Mouse (Mus musculus): ENCODE measurements around the gene Cdh13. TPM values are rescaled to one million over a fixed set of nuclear protein-coding genes. Genes with fewer than 3 reads are reported as not detected.
"Not testable (repeated sequence)": the region's sequence is repeated elsewhere in the genome, so short reads cannot be mapped to it uniquely, and the experiment has no call there.

Cdh13 gene
- polyA plus RNA-seq, 1 experiment from 2014 or later, result 18.2 TPM

DNA sequence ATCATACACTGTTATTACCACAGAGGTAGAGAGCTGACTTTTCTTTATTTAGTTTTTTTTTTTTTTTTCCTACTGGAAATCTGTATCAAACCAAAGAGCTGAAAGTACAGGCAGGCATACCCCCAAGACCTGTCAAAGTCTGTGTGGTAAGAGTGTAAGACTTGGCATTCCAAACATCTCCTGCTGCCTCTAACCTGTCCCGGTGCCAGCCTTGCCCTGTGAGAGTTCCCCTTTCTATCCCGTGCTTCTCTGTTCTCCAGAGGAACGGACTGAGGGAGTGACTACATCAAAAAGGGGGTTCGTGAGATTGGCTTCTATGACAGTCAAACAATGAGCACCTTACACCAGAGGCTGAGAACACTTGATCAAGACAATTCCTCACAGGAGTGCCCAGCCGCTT, 458.2 kb downstream of the Cdh13 start:
- Histone ChIP-seq H3K9ac (ENCODE audit: low read length) (no peak overlapping the region), H3K4me1 (replicated peaks; ENCODE audit: control insufficient read depth, insufficient read depth, low read length) (no peaks in the 10 kb centered on the region), H3K27me3 (replicated peaks; ENCODE audit: control insufficient read depth, insufficient read depth, low read length) (no peaks in the 10 kb centered on the region), H3K4me2 (ENCODE audit: low read length) (no peak overlapping the region), H3K4me3 (ENCODE audit: low read depth, low read length) (no peak overlapping the region), H3K36me3 (ENCODE audit: control insufficient read depth, insufficient read depth, low read length) (no peaks in the 10 kb centered on the region), H3K9me3 (ENCODE audit: control insufficient read depth, low read length) (no peaks in the 10 kb centered on the region), H3K27ac (ENCODE audit: low read depth) (no peak overlapping the region)
- no peak for ATAC-seq (replicated peaks; ENCODE audit: low FRiP score, low TSS enrichment, low read depth)
- no peak for DNase-seq (ENCODE audit: low spot score)
- WGBS, result 83% methylated on average over 5 of the region's 5 CpGs

- 86% methylated on average over 13 of the region's 13 CpGs for WGBS
- no peak for ATAC-seq (replicated peaks; ENCODE audit: low FRiP score, low TSS enrichment, low read depth)
These were observed 461.5 kb downstream of the Cdh13 start for GRCm38 (mm10) chr8:118744991-118745390.

DNA sequence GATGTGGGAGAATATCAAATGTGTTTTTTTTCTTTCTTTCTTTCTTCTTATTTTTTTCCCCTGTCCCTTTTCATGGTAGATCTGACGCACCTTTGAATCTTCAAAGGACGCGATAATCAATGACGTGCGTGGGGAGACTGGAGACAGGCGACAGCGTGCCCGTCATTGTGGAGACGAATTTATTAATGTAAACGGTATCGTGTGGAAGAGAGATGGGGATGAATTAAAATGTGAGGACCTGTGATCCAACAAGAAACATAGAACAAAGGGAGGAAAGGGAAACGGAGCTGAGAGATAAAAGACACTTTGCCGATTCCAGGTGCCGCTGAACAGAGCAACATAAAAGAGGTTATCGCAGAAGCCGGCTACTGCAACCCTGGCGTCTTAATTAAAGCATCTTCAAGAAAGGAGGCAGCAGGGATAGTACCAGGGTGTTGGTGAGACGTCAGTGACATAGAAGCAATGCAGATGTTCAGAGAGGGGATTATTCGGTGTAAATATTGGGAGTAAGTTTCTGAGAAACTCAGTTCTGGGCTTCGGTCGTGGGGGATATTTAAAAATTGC, 464.6 kb downstream of the Cdh13 start:
- Histone ChIP-seq H3K9me3 (ENCODE audit: control insufficient read depth, low read length) (no peaks in the 10 kb centered on the region), H3K9ac (ENCODE audit: low read length) (no peak overlapping the region), H3K4me2 (ENCODE audit: low read length) (no peak overlapping the region), H3K36me3 (ENCODE audit: control insufficient read depth, insufficient read depth, low read length) (no peaks in the 10 kb centered on the region), H3K4me1 (replicated peaks; ENCODE audit: control insufficient read depth, insufficient read depth, low read length) (no peaks in the 10 kb centered on the region), H3K27me3 (replicated peaks; ENCODE audit: control insufficient read depth, insufficient read depth, low read length) (no peaks in the 10 kb centered on the region), H3K4me3 (ENCODE audit: low read depth, low read length) (no peak overlapping the region), H3K27ac (ENCODE audit: low read depth) (no peak overlapping the region)
- WGBS, result 92% methylated on average over 21 of the region's 21 CpGs
- ATAC-seq (replicated peaks; ENCODE audit: low FRiP score, low TSS enrichment, low read depth) (no peak), DNase-seq (ENCODE audit: low spot score) (no peak)

More at GRCm38 (mm10) chr8:118744991-118745390, 461.5 kb downstream of the Cdh13 start:
- H3K27ac ChIP-seq (ENCODE audit: low read depth), result no peak overlapping the region
- H3K4me1 ChIP-seq (replicated peaks; ENCODE audit: control insufficient read depth, insufficient read depth, low read length), result no peaks in the 10 kb centered on the region
- no peak overlapping the region for H3K4me3 ChIP-seq (ENCODE audit: low read depth, low read length)
- no peaks in the 10 kb centered on the region for H3K27me3 ChIP-seq (replicated peaks; ENCODE audit: control insufficient read depth, insufficient read depth, low read length)
- no peaks in the 10 kb centered on the region for H3K36me3 ChIP-seq (ENCODE audit: control insufficient read depth, insufficient read depth, low read length)
- H3K9ac ChIP-seq (ENCODE audit: low read length), result no peak overlapping the region
- H3K9me3 ChIP-seq (ENCODE audit: control insufficient read depth, low read length), result no peaks in the 10 kb centered on the region
- no peak for DNase-seq (ENCODE audit: low spot score)
- H3K4me2 ChIP-seq (ENCODE audit: low read length), result no peak overlapping the region

DNA sequence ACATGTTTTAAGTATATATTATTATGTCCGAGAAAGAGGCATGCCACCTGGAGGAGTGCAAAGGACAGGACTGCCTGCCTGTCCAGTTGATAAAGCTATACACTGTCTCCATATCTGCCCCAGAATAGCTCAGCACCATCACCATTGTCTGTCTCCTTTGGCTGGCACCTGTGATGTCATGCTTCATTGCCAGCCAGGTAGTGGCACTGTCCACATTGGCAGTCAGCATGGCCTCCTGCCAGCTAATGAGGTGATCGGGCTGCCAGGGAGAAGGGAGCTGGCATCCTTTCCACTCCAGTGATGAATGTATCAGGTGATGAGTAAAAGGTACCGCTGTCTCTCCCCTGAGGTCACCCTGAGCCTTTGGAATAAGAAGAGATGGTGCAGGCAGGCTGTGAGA, 465.7 kb downstream of the Cdh13 start:
- no peaks in the 10 kb centered on the region for H3K27me3 ChIP-seq (replicated peaks; ENCODE audit: control insufficient read depth, insufficient read depth, low read length)
- ATAC-seq (replicated peaks; ENCODE audit: low FRiP score, low TSS enrichment, low read depth) (no peak), DNase-seq (ENCODE audit: low spot score) (no peak)
- H3K9me3 ChIP-seq (ENCODE audit: control insufficient read depth, low read length), result no peaks in the 10 kb centered on the region
- no peaks in the 10 kb centered on the region for H3K36me3 ChIP-seq (ENCODE audit: control insufficient read depth, insufficient read depth, low read length)
- no peak overlapping the region for H3K27ac ChIP-seq (ENCODE audit: low read depth)
- H3K9ac ChIP-seq (ENCODE audit: low read length), result no peak overlapping the region
- H3K4me2 ChIP-seq (ENCODE audit: low read length), result no peak overlapping the region
- no peak overlapping the region for H3K4me3 ChIP-seq (ENCODE audit: low read depth, low read length)
- H3K4me1 ChIP-seq (replicated peaks; ENCODE audit: control insufficient read depth, insufficient read depth, low read length), result no peaks in the 10 kb centered on the region
- 91% methylated on average over 3 of the region's 3 CpGs for WGBS

DNA sequence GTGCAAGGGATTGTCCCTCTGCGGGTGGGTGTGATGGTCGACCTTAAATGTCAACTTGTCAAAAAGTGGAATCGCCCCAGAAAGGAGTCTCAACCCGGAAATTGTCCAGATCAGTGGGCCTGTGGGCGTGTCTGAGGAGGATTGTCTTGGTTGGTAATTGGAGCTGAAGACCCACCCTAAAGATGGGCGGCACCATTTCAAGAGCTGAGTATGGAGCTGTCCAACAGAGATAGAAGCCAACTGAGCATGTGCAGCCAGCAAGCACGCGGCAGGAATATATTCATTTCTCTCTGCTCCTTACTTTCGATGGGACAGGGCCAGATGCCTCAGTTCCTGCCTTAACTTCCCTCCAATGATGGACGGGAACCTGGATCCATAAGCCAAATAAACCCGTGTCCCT, 466.3 kb downstream of the Cdh13 start:
- H3K36me3 ChIP-seq (ENCODE audit: control insufficient read depth, insufficient read depth, low read length), result no peaks in the 10 kb centered on the region
- H3K27ac ChIP-seq (ENCODE audit: low read depth), result no peak overlapping the region
- H3K27me3 ChIP-seq (replicated peaks; ENCODE audit: control insufficient read depth, insufficient read depth, low read length), result no peaks in the 10 kb centered on the region
- H3K4me1 ChIP-seq (replicated peaks; ENCODE audit: control insufficient read depth, insufficient read depth, low read length), result no peaks in the 10 kb centered on the region
- ATAC-seq (replicated peaks; ENCODE audit: low FRiP score, low TSS enrichment, low read depth) (no peak), DNase-seq (ENCODE audit: low spot score) (no peak)
- H3K4me2 ChIP-seq (ENCODE audit: low read length), result no peak overlapping the region
- 86% methylated on average over 11 of the region's 11 CpGs for WGBS
- H3K4me3 ChIP-seq (ENCODE audit: low read depth, low read length), result no peak overlapping the region
- H3K9me3 ChIP-seq (ENCODE audit: control insufficient read depth, low read length), result no peaks in the 10 kb centered on the region
- H3K9ac ChIP-seq (ENCODE audit: low read length), result no peak overlapping the region

GRCm38 (mm10) chr8:118753710-118754109, 470.2 kb downstream of the Cdh13 start:
- WGBS, result 80% methylated on average over 12 of the region's 12 CpGs
- H3K4me2 ChIP-seq (ENCODE audit: low read length), result no peak overlapping the region
- no peaks in the 10 kb centered on the region for H3K9me3 ChIP-seq (ENCODE audit: control insufficient read depth, low read length)
- ATAC-seq (replicated peaks; ENCODE audit: low FRiP score, low TSS enrichment, low read depth), result no peak
- H3K27ac ChIP-seq (ENCODE audit: low read depth), result no peak overlapping the region
- H3K27me3 ChIP-seq (replicated peaks; ENCODE audit: control insufficient read depth, insufficient read depth, low read length), result no peaks in the 10 kb centered on the region
- H3K4me1 ChIP-seq (replicated peaks; ENCODE audit: control insufficient read depth, insufficient read depth, low read length), result no peaks in the 10 kb centered on the region
- no peak overlapping the region for H3K4me3 ChIP-seq (ENCODE audit: low read depth, low read length)
- no peak for DNase-seq (ENCODE audit: low spot score)
- H3K36me3 ChIP-seq (ENCODE audit: control insufficient read depth, insufficient read depth, low read length), result no peaks in the 10 kb centered on the region
- H3K9ac ChIP-seq (ENCODE audit: low read length), result no peak overlapping the region

DNA sequence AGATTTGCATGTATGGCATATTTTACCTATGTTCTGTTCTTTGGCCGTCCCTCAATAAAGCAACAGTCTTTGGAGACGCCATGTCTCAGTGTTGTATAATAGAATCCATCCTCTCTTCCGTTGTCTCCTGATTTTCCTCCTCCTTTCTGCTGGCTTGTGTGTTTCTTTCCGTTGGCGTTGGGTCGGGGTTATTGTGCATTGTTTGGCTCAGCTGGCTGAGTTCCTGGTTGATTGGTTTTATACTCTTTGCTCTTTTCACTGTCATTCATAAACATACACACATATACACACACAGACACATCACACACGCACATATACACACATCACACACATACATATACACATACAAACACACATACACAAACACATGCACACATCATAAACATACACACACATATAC, 470.6 kb downstream of the Cdh13 start:
- H3K4me1 ChIP-seq (replicated peaks; ENCODE audit: control insufficient read depth, insufficient read depth, low read length), result no peaks in the 10 kb centered on the region
- no peak overlapping the region for H3K27ac ChIP-seq (ENCODE audit: low read depth)
- no peaks in the 10 kb centered on the region for H3K36me3 ChIP-seq (ENCODE audit: control insufficient read depth, insufficient read depth, low read length)
- 74% methylated on average over 7 of the region's 7 CpGs for WGBS
- ATAC-seq (replicated peaks; ENCODE audit: low FRiP score, low TSS enrichment, low read depth) (no peak), DNase-seq (ENCODE audit: low spot score) (no peak)
- H3K9ac ChIP-seq (ENCODE audit: low read length), result no peak overlapping the region
- no peaks in the 10 kb centered on the region for H3K9me3 ChIP-seq (ENCODE audit: control insufficient read depth, low read length)
- no peak overlapping the region for H3K4me2 ChIP-seq (ENCODE audit: low read length)
- no peaks in the 10 kb centered on the region for H3K27me3 ChIP-seq (replicated peaks; ENCODE audit: control insufficient read depth, insufficient read depth, low read length)
- H3K4me3 ChIP-seq (ENCODE audit: low read depth, low read length), result no peak overlapping the region

DNA sequence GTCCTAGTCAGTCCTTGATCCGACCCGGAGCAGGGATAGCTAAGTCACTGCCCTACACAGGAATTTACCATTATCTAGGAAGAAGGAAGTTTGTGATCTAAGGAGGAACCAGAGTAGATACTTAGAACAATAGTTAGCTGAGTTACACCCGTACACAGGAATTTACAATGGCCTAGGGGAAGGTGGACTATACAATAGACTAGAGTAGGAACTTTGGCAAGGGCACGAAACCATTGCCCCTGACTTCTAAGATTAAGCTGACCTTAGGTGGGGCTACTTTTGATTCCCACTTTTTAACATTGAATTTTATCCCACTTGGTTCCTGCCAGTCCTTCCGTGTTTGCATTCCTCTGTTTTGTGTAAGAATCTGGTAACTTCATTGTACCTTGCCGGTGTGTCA, 494.0 kb downstream of the Cdh13 start:
- DNase-seq (ENCODE audit: low spot score); H3K36me3 ChIP-seq (ENCODE audit: control insufficient read depth, insufficient read depth, low read length); H3K9ac ChIP-seq (ENCODE audit: low read length); H3K9me3 ChIP-seq (ENCODE audit: control insufficient read depth, low read length); H3K4me2 ChIP-seq (ENCODE audit: low read length); H3K27ac ChIP-seq (ENCODE audit: low read depth); H3K27me3 ChIP-seq (replicated peaks; ENCODE audit: control insufficient read depth, insufficient read depth, low read length); H3K4me3 ChIP-seq (ENCODE audit: low read depth, low read length); H3K4me1 ChIP-seq (replicated peaks; ENCODE audit: control insufficient read depth, insufficient read depth, low read length); ATAC-seq (replicated peaks; ENCODE audit: low FRiP score, low TSS enrichment, low read depth): not testable (repeated sequence)
- 90% methylated on average over 6 of the region's 6 CpGs for WGBS

DNA sequence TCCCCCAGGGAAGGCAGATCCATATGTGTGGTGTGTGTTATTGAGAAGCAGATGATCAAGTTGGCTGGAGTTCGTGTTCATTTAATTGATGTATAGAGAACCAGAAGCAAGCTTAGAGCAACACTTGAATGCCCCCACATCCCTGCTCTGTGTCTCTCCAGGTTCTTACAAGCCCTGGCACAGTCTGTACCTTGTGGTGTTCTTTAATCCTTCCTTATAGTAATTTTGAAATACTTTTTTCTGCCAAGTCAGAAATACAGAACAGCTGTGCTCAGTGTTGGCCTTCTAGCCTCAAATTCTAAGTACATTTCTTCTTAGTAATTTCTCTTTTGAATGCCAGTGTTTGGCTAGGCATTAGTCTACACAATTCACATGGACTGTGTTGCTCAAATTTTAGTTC, 494.8 kb downstream of the Cdh13 start:
- H3K36me3 ChIP-seq (ENCODE audit: control insufficient read depth, insufficient read depth, low read length), result no peaks in the 10 kb centered on the region
- 91% methylated on average over 1 of the region's 1 CpGs for WGBS
- H3K9ac ChIP-seq (ENCODE audit: low read length), result no peak overlapping the region
- H3K4me2 ChIP-seq (ENCODE audit: low read length), result no peak overlapping the region
- H3K27me3 ChIP-seq (replicated peaks; ENCODE audit: control insufficient read depth, insufficient read depth, low read length), result no peaks in the 10 kb centered on the region
- H3K9me3 ChIP-seq (ENCODE audit: control insufficient read depth, low read length), result no peaks in the 10 kb centered on the region
- ATAC-seq (replicated peaks; ENCODE audit: low FRiP score, low TSS enrichment, low read depth), result no peak
- no peak overlapping the region for H3K4me3 ChIP-seq (ENCODE audit: low read depth, low read length)
- DNase-seq (ENCODE audit: low spot score), result no peak
- no peak overlapping the region for H3K27ac ChIP-seq (ENCODE audit: low read depth)
- no peaks in the 10 kb centered on the region for H3K4me1 ChIP-seq (replicated peaks; ENCODE audit: control insufficient read depth, insufficient read depth, low read length)

All from intestine, embryonic 14.5 days (tissue).